Mouse (Mus musculus) liver, embryonic 14.5 days (tissue): ENCODE results near the gene Tlr9.

ENCODE experiments used
- CTCF ChIP-seq: IDR thresholded peaks from 2 replicates; pipeline ENCODE4 v1.5.1; 2016; ENCODE audit warnings: antibody characterized with exemption, low read depth, control low read depth
- EP300 ChIP-seq: IDR thresholded peaks from 2 replicates; pipeline ENCODE4 v1.6.1; 2016; ENCODE audit warnings: antibody characterized with exemption, low read depth

DNA sequence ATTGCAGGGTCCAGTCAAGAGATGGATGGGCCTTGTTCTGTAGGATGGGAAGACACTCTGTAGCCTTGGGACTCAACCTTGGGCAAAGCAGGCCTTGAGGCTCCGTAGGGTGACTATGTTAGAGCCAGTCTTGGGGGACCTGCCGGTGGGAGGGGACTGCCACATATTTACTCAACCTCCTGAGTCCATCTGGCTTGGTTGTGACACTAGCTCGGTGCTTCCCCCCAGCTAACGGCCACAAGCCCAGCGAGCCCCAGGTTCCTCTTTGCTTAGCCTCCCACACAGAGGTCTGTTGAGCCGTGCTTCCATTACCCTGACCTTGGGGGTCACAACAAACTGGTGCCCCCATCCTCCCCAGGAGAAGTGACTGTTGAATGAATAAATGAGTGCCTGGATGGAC is 38.7 kb downstream of the Tlr9 start:
- TF ChIP-seq CTCF (no peak), EP300 (no peak)
